Mouse (Mus musculus) frontal cortex, postnatal 25 days (tissue): ENCODE results near the gene Wdfy2.

Experiments
- DNase-seq, 2 experiments: peaks; one replicate each; pipeline ENCODE4 v3.0.0; 2022; ENCODE audit warnings: low spot score in 2 of 2

The Wdfy2 gene

DNA sequence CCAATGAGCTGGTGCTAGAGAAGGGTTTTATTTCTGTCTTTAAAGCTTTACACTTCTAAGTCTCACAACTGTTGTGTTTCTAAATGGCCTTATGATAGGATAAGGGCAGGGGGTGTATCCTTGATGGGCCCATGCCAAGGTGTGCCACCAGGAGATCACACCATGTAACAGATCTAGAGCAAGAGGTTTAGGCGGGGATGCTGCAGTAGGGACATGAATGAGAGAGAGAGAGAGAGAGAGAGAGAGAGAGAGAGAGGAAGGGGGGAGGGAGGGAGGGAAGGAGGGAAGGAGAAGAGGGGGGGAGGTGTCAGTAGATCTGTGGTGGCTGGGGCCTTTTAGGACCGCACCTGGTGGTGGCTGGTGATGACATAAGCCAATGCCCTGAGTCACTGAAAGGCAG is 5.5 kb downstream of the Wdfy2 start:
- DNase-seq: no peak

DNA sequence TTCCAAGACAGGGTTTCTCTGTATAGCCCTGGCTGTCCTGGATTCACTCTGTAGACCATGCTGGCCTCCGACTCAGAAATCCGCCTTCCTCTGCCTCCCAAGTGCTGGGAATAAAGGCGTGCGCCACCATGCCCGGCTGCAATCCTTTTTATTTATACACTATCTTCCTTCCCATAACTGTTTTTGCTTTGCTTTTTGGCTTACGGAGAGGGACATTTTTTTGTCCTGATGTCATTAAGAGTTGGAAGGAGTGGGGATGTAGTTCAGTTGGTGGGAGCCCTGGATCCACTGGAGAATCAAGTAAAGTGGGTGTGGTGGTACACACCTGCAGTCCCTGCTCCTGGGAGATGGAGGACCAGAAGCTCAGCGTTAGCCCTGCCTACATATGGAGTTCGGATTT is 6.7 kb downstream of the Wdfy2 start:
- no peak for DNase-seq

DNA sequence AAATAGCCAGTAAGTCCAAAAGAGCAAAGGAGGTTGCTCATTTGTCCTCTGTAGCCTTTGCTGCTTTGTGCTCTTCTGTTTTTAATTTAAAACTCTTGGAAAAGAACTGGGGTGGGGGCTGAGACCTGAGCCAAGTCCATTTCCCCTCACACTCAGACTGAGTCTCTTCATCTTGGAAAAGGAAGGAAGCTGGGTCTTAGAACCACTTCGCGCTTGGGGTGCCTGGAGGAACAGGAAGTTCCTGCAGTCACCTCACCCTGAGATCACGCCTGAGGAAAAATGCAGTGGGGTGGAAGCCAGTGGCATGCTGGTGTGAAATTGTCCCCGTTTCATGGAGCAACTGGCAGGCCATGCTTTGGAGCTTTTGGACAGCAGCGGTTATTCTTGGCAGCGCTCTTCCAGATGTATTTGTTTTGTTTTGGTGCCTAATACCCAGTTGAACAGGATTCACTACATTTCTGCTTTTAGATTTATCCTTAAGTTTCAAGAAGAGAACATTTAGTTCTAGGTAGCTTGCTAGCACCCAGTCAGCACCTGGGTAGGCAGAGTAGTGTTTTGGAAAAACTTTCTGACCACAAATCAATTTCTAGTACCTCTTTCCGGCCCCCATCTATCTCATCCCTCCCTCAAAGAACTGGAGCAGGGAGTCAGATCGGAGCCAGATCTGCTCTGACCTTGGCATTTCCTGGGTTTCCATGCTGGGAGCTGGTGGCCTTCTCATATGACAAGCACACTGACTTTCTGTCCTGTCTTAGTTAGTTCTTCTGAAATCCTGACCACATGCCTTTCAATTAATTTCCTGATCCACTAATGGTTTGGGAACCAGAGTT is 7.7 kb downstream of the Wdfy2 start:
- no peak for DNase-seq

DNA sequence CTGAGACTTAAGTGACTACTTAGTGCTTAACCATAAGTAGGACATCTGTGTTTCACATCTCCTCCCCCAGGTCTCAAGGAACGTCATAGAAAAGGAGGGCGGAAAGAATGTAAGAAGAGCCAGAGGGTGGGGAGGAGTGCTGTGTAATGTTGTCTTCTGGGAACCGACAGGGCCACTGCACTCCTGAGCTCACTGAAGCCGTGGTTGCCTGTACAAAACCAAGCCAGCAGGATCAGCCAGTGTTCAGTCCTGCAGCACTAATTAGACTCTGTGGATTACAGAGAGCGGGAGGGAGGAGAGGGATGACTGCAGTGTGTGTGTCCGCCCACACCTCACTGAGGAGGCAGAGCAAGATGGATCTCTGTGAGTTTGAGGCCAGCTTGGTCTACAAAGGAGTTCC is 13.5 kb downstream of the Wdfy2 start:
- peak; percentile 10 to 23 for DNase-seq

DNA sequence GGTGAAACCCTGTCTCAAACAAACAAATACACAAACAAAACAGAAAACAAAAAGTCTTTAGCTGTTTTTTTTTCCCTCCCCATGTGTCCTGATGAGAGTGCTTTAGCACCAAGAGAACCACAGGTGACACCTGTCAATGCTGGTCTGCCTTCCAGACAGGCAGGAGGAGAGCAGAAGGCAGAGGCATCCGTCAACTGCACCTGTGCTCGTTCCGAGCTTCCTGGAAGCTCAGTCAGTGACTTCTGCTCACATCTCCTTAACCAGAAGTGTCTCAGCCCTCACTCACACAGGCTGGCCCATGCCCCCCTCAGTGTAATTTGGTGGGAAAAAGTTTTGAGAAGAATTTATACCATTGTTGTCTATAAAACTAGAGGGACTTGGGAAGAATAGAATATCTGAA is 15.4 kb downstream of the Wdfy2 start:
- DNase-seq: no peak

DNA sequence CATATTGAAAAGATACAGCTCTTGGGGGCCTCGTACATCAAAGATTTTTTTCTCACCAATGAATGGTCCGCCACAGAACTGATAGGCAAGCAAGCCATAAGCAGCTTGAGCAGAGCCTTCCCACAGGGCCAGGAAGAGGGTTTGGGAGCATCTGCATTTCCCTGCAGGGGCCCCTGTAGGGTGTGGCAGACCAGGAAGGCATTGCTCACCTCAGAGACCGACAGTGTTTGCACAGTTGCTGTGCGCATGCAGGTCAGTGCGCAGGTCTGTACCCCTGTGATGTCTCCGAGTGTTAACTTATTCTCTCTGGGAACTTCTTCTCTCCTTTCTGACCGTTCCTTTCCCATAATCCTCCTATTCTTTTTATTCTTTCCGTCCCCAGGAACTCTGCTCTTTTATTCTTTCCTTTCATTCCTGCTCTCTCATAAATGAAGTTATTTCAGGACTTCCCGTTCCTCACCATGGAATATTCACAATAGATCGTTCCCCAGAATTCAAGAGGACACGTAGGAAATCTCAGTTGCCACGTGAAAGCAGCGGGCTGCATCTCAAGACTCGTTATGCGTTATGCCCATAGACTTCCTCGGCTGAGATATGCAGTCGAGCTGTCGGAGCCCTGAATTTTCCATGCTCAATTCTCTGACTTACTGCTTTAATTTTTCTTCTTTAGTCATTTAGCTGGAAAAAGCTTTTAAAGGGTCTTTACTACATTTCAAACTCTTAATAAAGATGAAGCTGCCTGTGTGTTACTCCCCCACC is 17.8 kb downstream of the Wdfy2 start:
- DNase-seq: no peak

DNA sequence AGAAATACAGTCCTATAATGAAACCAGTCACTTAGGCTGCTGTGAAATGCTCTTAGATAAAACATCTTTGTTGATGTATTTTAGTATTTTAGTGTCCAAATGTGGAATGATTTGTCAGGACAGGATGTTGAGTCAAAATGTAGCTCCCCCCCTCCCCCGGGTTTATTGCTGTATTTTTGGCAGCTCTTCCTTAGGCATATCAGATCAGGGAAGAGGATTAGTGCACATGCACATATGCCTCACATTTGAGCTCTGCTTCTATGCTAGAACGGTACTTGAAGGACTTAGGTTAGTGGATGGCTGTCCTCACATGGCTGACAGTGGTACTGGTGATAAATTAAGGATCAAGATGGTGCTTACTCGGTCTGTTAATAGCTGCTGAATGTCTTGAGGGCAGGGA is 18.4 kb downstream of the Wdfy2 start:
- DNase-seq: no peak

DNA sequence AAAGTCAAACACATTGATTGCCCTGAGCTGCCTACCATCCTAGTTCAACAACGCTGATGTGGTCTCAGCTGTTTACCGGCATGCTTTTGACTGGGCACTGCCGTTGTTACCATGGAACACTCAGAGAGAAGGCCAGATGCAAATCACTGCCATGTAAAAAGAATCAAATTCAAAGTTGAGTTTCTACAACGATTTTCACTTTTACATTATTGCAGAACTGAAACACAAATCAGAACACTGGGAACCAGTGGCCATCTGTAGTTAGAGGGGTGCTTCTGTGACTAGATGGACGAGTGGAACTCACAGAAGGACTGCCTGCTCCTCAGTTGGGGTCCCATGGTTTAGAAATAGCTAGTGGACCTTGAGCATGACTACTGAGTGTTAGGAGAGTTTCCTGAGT is 19.0 kb downstream of the Wdfy2 start:
- DNase-seq: no peak

DNA sequence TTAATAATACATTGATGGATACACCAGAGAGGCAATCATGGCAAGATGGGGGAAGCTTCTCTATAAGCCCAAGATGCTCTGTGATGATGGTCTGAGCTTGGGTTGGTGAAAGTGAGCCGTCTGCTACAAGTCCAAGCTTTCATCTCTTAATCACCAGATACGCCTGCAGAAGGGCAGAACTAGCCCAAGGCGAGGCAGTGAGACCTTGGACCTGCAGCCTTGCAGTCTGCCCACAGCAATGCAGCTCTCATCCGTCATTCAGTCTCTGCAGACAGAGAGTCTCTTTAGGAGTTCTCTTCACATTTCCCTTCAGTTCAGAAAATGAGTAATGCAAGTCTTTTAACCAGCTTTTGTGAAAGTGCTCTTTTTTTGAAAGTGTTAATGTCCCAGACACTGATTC is 20.4 kb downstream of the Wdfy2 start:
- DNase-seq: no peak

DNA sequence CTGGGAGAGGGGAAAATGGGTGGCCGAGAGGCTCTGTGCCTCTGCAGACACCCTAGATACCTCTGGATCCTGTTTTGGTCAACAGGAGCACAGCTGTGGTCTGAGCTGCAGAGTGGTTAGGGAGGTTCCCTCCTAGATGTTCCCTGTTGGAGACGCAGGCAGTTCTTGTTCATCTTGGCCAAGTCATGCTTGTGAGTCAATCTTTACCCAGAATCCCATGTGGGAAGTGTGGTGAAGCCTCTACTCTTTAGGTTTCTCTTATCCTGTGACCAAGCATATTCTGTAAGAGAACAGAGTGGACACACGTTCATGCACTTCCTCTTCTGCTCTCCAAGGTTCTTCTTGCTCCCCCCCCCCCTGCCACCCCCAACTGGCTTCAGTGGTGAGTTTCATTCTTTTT is 20.8 kb downstream of the Wdfy2 start:
- DNase-seq: no peak

DNA sequence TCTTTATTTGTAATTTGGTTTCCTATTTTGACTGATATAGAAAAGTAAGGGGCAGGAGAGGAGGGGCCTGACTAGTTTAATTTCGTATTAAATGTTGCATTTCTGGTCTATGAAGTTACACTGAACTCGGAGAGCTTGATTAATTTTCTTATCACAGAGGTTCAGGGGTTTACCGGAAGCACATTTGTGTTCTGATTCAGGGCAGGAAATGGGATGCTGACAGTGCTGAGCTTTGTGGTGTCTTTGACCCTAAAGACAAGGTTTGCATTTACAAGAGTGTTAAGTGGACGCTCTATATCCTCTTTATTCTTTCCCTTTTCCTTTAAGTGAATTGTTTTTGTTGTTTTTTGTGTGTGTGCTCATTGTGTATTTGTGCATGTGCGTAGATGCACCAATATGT is 25.1 kb downstream of the Wdfy2 start:
- no peak for DNase-seq

DNA sequence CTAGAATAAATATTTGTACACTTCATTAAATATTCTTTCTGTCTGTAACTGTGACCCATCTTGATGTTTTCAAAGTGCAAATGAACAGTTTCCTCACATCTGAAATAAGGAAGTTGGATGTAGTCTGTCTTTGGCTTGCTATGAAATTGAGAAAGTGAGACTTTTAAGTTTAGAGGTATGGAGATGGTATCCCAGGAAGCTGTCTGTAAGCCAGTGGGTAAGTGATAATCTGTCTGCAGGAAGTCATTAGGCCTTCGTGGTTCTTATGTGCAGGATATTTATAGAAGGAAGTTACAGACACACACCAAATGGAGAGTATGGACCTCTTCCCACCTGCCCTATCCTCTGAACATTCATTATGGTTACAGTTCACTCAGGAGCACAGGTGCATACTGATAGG is 26.8 kb downstream of the Wdfy2 start:
- DNase-seq: no peak

DNA sequence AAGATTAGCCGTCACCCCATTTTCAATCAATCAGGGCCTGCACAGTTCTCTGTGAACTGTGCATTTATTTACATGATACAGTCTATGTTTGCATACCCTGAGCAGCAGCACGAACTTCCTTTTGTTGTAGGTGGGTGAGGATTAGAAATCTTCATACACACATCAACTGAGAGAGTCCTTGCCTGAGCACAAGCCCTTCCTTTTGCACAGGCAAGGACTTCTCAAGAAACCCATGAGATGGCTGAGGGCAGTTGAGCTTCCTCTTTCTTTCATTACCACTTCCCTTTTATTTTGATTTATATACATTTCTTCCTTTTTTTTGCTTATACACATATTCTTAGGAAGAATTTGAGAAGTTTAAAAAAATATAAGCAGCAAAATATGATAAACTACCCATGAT is 27.9 kb downstream of the Wdfy2 start:
- no peak for DNase-seq

DNA sequence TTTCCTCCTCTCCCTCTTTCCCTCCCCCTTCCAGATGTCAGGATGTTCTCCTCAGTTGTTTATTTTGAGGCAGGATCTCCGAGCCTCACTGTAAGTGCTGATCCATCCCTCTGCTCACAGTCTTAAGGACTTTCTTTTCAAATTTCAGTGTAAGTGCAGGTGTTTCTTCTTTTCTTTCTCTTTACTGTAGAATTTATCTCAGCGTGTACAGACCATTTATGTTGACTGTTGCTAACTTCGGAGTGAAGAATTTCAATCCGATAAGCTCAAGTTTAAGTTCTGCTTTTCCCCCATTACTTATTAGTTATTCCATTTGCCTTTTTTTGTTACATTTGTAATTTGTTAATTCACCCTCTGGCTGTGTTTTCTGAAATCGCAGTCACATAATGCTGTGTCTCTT is 29.6 kb downstream of the Wdfy2 start:
- no peak for DNase-seq

DNA sequence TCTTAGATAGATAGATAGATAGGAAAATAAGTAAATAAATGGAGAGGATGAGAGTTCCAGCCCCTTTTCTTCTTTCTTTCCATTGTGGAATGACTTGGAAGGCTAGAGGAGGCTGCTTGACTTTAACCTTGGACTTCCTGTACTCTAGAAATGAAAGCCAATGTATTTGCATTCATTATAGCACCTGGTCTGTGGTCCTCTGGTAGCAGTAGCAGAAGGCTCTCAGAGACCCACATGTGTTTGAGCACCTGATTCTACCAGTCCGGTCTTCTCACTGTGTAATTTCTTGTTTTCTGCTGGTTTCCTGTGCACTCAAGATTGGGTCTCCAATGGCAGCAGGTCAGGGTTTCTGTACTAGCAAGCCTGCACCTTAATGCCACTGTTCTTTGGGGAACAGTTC is 30.1 kb downstream of the Wdfy2 start:
- no peak for DNase-seq

DNA sequence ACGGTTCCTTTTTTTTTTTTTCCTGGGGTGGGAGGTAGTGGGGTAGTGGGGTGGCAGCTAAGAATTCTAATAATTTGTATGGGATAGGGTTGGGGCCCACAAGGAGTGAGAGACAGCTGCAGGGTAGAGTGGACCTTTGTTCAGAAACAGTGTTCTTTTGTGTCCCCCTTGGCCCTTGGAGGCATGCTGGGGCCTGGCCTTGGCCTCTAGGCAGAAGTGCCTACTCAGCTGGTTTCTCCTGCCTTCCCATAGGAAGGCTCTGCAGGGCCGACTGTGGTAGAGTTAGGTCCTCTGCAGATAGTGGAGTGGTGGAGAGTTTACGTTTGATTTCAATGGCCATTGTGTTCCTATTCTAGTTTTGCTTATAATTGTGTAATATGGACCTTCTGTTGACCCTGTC is 30.8 kb downstream of the Wdfy2 start:
- no peak for DNase-seq

DNA sequence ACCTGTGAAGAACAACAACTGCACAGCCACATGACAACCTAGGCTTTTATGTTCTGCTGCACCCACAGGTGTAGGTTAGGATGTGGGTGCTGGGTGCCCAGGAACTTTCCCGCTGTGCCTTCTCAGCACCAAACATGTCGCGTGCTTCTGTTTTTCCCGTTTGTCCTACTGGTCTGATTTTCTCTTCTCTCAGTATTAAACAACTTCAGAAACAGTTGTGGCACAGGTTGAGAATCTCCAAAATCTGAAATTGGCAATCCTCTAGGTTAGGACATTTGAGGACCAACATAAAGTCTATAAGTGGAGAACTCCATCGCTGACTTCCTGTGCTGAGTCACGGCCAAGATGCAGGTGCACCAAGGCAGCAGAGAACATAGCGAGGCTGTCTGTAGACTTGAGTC is 32.8 kb downstream of the Wdfy2 start:
- DNase-seq: no peak

DNA sequence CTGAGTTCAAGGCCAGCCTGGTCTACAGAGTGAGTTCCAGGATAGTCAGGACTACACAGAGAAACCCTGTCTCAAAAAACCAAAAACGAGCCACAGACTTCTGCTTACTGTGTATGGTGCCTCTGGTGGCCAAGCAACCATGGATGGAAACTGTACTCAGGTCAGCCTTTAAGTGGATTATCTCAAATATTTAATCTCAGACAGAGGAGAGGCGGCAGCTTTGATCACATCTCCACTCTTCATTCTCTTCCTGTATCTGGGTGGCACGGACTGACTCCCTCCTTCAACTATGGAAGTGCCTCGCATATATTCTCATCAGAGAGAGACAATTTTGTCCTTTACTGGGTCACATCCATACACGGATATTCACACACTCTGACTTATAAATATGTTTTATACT is 34.0 kb downstream of the Wdfy2 start:
- no peak for DNase-seq

DNA sequence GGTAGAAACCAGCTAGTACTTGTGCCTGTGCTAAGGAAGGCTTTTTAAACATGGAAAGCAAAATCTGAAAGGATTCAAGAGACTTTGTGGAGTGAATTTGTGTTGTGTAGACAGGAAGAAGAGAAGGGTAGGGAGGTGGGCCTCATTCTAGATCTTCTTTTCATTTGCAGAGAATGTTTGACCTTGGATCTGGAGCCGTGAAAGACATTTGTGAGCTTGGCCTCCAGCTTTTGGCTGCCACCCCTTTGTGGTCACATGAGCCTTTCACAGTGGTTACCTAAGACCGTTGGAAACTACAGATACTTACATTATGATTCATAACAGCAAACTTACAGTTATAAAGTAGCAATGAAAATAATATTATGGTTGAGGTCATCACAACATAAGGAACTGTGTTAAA is 34.5 kb downstream of the Wdfy2 start:
- no peak for DNase-seq

DNA sequence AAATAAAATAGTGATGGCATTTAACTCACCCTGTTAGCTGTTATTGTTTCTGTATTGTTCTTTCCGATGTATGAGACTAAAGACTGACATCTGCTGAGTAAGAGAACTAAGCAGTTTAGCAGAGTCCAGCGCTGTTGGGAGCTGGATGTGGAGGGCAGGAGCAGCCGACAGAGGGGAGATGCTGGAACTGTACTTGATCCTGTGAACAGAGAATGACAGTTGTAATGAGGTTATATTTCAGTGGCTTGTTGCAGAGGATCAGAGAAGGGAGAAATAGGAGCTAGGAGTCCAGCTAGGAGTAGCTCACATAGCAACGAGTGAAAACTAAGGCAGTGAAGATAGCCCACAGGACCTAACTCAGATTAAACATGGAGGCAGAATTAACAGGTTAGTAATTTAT is 36.3 kb downstream of the Wdfy2 start:
- no peak for DNase-seq

DNA sequence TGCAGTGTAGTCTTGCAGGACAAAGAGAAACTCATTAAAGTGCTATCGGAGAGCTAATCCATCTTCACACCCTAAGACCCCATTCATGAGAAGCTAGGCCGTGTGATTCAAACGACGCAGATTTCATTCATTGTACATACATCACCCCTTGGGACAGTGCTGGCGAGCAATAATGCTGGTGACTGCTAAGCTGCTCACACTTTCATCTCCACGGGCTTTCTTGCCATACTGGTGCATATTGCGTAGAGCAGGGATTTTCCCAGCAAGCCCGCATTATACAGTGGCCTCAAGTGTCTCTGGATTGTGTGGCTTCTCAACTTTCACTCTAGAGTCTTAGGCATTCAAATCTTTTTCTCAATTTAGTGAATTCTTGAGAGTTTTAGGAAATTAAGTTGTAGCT is 36.9 kb downstream of the Wdfy2 start:
- DNase-seq: no peak

DNA sequence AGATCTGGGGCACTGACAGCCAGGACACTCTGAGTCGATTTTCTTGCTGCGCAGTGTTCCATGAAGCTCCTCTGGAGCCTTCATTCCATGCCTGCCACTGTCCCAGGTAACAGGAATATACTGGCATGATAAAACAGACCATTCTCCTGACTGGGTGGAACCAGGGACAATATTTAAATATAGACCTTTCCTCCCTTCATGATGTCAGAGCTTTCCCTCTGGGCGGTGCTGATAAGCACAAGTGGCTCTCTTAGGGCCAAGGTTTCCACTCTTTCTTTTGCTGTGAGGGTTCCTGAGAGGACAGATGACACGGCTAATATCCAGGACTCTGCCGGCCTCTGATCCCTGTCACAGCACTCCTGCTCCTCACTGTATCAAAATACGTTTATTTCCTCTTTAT is 40.6 kb downstream of the Wdfy2 start:
- DNase-seq: no peak

DNA sequence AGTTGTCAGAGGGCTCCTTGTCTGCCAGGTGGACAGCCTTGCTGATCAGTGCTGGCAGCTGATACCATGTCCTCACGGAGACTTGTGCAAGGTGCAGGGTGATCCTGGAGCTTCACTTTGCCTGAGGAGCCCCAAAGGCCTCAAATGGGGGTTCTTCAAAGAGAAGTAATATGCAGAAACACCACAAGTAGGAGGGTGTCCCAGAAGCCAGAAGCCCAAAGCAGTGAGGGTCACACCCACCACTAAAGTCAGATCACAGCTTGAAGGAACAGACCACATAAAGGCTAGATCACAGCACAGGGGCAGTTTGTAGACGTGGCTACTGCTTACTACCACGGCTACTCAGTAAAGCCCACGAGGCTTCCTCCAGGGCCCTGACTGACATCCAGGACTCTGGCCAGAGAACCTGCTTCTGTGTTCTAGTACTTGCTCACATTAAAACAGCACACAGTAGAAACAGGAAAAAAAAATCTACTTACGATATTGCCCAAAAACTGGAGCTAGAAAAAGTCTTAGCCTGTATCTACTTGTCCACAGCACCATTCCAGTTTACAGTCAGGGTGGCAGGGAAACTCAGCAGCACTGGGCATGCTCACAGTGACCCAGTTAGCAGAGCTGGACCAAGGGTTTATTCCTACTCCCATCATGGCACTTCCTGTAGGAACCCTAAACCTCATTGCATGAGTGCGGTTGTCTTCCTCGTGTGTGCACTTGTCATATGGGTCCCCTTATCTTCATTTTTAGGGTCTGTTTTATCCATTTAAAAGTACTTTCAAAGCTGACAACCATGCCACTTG is 41.4 kb downstream of the Wdfy2 start:
- no peak for DNase-seq
